Mouse (Mus musculus) T-helper 17 cell (primary cell): ENCODE measurements around the gene Sufu.

ENCODE experiments used
- in situ Hi-C, 2 experiments: fragments of 300-600 bp; cut with MboI, MseI; formaldehyde crosslinking; loops; 1 replicate in 1 of 2; 2 replicates in 1 of 2; pipeline ENCODE4 v1.15.1; 2025; ENCODE audit warnings: high pct_unique_total_duplicates in 2 of 2

The Sufu gene

DNA sequence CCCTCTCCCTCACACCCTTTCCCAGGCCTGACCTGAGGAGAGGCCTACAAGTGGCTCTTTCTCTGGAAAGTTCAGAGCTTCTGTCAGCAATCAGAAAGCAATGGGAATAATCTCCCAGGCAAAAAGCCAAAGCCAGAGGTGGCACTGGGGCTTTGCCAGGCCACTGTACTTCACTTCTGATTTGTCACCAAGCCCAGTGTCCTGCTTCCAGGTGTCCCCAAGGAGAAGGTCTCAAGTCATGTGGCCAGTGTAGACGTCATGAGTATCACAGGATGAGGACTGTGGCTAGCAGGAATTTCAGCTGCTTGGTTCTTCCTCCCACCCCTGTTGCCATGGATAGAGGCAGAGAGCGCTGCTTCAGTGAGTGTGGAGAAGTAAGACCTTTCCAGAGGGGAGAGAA lies 63.2 kb downstream of the Sufu start:
- in situ Hi-C loops: no loop called here

DNA sequence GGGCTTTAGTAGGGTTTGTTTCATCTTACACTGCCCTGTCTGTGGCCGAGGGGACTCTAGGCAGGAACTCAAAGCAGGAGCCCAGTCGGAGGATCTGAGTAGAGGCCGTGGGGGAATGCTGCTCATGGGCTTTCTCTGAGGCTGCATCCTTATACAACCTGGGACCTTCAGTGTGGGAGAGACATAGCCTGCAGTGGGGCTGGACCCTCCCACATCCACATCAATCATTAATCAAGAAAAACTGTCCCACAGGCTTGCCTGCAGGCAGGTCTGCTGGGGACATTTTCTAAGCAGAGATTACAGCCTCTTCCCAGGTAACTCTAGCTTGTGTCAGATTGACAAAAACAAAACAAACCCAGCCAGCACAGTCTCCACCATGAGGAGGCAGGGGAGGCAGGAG lies 65.9 kb downstream of the Sufu start:
- in situ Hi-C loops: no loop called here

DNA sequence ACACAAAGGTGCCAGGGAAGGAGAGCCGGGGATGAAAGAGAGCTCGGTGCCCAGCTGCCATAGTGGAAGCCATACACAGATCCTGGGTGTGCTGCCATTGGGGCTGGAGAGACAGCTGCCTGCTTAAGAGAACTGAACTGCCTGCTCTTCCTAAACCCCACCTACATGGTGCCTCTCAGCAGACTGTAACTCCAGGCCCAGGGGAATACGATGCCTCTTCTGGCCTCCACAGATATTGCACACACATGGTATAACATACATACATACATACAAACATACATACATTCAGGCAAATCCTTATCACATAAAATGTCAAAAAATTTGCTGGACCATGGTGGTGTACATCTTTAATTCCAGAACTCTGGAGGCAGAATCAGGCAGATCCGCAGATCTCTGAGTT lies 66.8 kb downstream of the Sufu start:
- in situ Hi-C loops: no loop called here

DNA sequence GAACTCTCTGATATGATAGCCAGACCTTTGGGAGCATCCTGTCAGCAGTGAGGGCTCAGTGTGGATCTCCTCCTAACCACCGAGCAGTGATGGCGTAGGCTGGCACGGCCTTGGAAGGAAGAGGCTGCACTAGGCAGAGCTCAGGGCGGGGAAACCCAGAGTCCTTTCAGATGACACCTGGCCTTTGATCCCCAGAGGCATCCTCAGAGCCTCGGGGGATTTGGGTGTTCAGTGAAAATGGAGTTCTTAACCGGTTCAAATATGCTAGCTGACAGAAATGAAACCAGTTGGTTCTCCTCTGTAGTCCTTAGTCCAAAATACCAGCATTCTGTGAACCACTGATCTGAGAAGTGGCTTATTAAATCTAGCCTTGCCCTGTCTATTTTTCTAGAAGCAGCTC lies 69.5 kb downstream of the Sufu start:
- in situ Hi-C loops: no loop called here

DNA sequence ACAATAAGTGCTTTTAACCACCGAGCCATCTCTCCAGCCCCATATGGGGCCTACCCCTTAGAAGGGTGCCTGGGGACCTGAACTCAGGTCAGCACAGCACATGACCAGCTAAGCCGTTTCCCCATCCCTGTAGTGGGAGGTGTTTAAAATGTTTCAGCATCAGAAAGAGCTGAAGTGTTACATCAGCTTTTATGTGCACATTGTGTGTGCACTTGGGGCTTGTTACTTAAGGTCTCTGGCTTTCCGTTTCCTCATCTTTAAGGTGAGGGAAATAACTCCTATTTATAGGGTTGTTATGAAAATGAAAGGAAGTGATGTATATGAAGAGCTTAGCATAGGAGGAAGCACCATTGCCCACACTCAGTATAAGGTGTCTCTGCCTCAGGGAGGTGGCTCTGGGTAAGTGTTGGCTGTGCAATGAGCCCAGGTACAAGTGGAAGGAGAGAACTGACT lies 70.4 kb downstream of the Sufu start:
- in situ Hi-C loops: no loop called here

DNA sequence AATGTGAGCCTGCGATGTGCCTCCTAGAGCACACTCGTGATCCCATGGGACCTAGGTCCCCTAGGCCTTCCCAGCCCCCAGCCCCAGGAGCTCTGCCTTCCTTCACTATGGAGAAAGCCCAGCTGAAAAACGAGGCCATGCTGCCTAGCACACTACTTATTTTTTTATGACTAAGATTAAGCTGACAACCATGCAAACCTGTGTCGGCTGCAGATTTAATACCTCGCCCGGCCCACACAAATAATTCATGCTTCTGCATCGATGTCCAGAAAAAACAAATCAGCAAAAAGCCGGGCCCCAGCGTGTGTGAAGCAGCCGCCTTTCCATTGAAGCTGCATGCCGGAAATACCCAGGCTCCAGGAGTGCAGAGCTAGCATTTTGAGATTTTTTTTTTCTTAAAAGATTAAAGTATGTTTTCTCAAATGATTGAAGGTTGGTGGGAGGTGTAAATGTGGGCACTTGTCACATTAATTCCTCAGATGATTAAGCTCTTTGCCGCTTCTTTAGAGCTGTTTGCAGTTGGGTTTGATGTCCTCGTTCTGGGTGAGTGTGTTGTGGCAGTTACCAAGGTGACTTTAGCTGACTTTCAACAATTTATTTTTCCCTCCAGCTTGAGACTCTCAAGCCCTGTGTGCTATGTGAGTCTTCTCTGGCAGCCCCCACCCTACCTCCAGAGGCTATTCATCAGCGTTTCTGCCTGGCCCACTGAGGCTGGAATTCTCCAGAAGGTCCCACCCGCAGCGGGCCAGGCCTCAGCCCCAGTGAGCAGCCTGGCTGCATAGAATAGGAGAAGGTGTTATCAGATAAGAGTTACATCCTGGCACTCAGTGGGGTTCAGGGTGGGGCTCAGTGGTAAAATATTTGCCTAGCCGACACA lies 73.9 kb downstream of the Sufu start:
- in situ Hi-C loops: no loop called here

DNA sequence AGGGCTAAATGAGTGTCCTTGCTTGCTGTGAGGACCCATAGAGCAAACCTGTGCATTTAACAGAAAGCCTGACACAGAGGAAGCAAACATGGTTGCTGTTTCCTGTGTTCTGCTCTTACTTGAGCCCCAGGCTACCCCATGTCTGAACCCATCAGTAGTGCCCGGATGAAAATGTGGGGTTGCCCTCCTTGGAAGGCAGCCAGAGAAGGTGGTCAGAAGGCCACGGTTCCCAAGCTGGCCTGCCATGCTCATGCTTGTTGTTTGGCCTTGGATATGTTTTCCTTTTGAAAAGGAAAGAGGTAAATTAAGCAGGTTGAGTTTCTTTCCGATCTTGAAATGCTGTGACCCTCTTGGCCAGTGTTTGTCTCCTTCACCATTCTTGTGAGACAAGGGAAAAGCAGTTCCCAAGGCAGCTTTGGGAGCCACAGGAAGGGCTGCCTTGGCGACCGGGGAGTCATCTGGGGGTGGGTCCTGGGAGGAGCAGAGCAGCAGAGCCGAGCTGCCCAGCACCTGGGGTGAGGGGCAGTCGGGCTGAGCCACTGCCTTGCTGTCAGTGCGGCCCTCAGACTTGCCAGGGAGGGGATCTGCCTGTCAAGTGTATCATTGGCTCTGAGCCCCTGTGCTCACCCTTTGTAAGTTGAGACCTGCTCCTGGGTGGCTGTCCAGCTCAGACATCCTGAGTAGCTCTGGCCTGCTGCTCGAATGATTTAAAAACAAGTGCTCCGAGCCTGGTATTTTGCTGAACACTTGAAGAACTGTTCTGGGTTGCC lies 74.8 kb downstream of the Sufu start:
- in situ Hi-C loops: no loop called here

DNA sequence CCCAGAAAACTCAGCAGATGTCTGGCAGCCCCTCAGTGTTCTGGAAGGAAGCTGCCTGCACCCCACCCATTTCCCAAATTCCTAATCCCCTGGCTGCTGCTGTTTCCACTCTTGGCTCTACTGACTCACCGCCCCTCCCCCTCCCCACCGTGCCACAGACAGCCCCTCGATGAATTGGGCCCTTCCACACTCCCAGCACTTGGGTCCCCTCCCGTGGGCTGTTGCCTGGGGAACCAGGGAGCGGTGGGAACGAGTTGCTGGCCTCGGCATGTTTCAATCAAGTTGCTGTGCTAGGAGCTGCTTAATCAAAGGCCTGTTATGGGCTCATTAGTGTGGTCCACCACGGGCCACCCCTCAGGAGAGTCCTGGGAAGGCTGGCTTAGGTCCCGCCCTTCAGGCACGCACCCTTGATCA lies 80.7 kb downstream of the Sufu start:
- in situ Hi-C loops: no loop called here

DNA sequence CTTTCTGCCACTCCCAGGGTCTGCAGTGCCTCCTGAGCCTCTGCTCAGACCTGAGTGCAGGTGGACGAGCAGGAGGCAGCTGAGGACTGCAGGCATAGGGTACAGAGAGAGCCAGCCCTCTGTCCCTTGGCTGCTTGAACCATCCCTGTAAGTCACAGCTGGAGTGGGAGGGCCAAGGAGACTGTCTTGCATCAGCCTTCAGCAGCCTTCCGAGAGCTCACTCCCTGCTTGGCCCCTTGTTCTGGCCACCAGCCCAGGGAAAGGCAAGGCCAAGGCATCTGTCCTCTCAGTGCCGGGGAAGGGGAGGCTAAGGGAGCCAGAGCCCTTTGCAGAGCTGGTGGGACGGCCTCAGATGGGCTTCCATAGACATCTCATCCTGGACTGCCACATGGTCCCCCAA lies 81.5 kb downstream of the Sufu start:
- in situ Hi-C loops: no loop called here

DNA sequence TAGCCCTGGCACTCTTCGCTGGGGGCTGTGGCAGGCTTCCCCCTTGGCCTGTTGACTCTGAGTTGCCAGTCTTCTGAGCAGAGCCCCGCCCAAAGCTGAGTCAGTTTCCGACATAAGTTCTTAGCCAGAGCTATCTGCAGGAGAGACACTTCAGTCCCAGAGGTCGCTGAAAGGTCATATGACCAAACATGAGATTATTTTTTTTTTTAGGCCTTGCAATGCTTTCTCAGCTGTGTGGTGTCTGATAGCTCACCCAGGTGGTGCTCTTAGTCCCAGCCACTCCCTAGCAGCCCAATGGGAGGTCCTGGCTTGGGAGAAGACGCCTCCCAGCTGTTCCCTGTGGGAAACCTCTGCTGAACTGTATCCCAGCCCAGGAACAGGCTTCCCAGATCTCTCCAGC lies 82.1 kb downstream of the Sufu start:
- in situ Hi-C loops: no loop called here

DNA sequence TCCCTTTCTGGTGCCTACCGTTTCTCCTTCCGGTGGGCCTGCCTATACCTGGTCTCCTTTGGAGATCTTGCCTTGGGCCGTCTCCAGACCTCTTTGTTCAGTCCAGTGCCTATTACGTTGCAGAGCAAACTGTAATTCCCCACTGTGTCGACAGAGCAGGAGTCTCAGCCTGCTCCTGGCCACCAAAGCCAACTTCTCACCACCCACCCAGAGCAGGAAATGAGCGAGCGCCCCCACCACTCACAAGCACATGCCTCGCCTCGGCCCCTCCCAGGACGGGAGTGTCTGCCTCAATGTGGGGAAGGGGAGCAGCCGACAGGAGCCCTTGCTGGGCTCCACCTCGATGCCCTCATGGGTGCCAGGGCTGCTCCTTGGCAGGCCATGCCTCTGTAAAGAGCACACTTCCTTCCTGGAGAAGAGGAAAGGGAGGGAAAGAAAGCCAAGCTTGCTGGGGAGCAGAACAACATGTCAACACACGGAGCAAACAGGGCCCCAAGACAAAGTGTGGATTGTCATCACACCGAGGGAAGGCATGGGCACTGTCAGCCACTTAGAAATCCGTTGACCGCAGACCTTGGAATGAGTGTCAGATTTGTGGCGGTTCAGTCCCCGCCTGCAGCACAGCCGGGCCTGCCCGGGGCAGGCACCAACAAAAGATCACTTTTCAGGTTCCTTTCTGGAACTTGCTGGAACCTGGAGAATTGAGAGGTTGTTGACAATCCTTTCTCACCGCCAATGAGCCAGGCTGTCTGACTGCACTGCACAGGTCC lies 82.8 kb downstream of the Sufu start:
- in situ Hi-C loops: no loop called here

DNA sequence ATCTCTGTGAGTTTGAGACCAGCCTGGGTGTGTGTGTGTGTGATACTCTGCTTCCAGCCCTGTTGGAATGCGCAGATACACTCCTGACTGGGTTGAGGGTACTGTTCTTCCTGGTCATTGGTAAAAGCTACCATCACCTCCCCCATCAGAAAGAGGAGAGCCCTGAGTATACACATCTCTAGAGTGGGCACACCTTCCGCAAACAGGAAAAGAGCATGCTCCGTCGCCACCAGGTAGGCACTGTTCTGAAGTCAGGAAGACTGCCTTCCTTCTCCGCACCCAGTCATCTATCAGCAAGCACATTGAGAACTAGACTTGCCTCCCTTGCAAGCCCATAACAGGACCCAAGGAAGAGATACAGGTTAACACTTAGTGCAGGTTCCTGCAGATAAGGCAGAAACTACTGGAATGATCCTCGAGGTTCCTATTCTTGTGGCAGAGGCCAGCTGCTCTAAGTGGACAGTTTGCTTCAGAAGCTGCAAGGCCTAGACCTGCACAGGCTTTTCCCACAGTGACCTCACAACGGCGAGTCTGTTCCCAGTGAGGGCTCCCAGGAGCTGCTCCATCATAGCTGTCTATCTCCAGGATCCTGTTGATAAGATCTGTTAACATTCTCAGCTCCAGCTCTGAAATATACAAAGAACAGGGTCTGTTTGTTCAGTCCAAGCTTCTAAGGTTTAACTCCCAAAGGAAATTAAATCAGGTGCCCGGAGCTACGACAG lies 84.1 kb downstream of the Sufu start:
- in situ Hi-C loops: no loop called here

DNA sequence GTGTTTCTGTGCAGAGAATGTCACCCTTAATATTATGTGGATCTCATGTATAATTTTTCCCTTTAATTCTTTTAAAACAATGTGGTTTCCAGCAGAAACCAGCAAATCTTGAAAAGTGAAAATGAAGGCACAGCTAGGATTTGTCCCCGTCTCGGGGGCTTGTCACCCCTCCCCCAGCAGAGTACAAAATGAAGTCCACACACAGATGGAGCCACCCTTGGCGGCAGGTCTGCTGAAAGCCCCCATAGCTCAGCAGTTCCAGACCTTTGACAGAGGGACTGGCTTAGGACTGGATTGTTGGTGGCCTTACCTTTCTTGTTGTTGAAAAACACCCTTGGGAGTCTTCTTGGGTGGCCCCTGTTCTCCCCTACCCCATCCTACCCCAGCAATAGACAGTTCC lies 84.7 kb downstream of the Sufu start:
- in situ Hi-C loops: no loop called here

DNA sequence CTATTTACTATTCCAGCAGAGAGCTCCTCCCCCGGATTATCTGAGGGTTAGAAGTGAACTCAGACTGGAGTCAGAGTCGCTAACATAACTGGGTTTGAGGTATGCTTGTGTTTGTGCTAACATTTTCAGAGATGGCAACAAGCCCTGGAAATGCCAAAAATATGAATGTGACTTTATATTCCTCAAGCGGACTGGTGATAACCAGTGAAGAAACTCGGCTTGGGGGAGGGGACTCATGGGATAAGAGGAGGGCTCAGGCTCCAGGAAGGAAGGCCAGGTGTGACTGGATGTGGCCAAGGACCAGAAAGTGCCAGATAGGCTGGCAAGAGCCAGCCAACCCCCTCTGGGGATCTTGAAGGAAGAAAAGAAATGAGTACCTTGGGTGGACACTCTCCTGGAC lies 85.1 kb downstream of the Sufu start:
- in situ Hi-C loops: no loop called here

DNA sequence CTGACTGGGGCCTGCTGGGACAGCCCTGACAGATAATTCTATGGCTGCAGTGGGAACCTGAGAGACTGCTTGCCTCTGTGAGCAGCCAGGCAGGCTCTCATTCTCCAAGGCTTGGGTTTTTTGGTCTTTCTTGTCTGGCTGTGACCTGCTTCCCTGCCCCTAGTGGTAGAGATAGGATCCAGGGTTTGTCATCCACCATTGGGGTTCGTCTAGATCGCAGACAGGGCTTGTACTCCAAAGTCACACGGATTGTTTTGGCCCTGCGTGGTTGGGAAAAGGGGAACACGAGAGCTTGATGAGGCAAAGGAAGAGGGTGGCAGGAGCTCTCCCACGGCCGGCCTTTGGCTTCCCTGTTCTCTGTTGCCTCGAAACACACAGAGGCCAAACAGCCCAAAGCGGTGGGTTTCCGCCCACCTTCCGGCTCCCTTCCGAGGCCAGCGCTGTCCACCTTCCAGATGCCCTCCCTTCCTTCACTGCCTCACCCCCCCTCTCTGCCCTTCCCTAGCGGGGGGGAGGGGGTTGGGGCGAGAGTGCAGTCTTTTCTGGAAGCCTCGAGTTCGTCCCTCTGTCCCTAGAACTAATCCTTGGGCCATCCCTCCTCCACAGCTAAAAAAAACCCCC lies 86.3 kb downstream of the Sufu start:
- in situ Hi-C loops: no loop called here

DNA sequence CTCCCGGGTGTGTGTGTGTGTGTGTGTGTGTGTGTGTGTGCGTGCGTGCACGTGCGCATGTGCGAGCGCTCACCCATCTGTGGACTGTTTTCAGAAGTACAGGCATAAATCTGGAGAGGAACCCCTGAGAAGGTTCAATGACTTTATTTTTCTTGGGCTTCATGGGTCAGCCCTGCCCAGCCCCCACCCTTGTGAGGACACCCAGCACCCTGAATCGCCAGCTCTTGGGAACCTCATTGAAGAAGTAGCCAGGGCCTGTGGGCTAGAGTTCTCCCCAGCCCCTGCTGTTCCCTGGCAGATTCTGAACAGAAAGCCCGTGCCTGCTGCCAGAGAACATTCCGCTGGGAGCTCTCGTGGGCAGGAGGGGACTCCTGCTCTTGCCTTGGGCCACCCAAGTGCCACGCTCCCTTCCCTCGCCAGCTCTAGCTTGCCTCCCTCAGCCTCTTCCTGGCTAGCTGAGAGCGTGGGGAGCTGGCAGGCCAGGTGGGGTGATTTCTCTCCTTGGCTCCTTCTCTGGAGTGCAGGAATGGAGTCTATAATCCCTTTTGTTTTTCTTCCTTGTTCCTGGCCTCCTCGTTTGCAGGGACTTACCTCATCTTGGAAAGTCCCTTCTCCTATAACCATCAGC lies 87.1 kb downstream of the Sufu start:
- in situ Hi-C loops: no loop called here

DNA sequence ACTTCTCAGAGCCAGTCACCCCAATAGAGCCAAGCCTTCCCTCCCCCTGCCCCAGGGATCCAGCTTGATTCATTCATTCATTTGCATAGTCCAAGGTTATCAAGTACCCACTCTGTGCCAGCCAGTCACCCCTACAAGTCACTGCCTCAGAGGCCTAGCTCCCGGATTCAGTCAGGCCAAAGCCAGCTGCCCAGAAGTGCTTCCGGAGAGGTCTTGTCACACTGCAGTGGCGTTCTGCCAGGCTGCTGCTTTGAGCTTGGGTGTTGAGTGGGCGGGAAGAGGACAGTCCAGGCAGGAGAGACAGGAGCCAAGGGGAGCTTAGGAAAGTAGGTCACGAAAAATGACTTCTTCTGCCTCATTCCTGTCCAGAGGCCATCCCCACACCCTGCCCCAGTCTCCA lies 87.8 kb downstream of the Sufu start:
- in situ Hi-C loops: no loop called here

DNA sequence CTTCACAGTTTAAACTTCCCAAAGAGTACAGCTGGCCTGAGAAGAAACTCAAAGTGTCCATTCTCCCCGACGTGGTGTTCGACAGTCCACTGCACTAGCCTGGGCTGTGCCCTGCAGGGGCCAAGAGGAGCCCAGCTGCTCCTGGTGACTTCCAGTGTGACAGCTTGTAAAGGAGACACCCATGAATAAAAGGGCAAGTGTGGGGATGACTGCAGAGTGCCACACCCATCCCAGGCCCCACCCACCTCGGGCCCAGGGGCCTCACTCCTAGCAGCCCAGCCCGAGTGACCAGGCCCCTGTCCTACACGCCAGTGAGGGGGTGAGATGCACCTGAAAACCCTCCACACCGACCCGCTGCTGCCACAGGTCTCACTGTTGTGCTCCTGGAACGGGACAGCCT lies 89.2 kb downstream of the Sufu start:
- in situ Hi-C loops: no loop called here

DNA sequence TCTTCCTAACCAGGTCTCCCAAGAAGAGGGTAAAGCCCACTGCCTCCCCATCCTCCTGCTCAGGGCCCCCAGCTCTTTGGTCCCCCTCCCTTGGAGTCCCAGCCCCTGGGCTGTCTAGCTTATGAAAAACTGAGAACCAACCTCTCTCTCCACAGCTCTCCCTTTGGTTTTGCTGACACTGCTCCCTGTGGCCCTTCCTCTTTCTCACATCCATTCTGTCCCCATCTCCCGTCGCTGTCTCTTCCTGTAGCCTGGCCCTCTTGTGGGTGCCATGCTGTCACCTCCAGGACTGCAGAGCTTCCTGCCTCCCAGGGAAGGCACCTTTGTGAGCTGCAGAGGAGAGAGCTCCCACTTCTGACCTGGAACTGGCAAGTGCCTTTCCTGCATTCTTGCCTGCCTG lies 90.0 kb downstream of the Sufu start:
- in situ Hi-C loops: no loop called here

DNA sequence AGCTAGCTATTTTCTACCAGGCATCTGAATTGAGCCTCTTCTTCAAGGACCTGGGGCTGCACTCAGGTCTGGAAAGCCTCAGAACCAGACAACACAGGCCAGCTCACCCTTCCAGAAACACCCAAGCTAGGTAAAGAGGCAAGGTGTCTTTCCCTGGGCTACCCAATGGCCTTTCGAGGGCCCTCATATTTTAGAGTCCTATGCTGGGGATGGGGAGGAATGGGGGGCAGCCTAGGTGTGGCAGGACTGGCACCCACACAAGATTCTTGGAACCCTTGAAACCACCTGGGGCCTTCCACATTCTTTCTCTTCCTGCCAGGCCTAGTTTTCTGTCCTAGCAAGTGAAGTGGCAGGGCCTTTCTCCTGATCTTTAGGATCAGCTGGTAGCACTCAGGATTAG lies 92.8 kb downstream of the Sufu start:
- in situ Hi-C loops: no loop called here

DNA sequence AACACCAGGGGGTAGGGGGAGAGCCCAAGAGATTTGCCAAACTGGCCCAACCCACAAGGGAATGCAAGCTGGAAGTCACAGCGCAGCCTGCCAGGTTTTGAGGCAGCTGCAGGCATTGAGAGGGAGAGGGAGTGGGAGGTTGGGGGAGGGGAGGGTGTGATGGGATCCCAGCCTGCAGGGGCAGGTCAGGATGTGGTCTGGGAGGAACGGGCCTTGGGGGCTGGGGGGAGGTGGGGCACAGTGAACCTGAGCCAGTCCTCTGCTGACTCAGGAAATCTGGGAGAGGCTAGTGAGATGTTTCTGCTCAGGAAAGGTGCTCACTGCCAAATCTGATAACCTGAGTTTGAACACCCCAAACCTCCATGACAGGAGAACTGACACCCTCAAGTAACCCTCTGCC lies 93.9 kb downstream of the Sufu start:
- in situ Hi-C loops: no loop called here
